8 mouse cellular contexts compared by ENCODE assay signal in the genomic region with DNA sequence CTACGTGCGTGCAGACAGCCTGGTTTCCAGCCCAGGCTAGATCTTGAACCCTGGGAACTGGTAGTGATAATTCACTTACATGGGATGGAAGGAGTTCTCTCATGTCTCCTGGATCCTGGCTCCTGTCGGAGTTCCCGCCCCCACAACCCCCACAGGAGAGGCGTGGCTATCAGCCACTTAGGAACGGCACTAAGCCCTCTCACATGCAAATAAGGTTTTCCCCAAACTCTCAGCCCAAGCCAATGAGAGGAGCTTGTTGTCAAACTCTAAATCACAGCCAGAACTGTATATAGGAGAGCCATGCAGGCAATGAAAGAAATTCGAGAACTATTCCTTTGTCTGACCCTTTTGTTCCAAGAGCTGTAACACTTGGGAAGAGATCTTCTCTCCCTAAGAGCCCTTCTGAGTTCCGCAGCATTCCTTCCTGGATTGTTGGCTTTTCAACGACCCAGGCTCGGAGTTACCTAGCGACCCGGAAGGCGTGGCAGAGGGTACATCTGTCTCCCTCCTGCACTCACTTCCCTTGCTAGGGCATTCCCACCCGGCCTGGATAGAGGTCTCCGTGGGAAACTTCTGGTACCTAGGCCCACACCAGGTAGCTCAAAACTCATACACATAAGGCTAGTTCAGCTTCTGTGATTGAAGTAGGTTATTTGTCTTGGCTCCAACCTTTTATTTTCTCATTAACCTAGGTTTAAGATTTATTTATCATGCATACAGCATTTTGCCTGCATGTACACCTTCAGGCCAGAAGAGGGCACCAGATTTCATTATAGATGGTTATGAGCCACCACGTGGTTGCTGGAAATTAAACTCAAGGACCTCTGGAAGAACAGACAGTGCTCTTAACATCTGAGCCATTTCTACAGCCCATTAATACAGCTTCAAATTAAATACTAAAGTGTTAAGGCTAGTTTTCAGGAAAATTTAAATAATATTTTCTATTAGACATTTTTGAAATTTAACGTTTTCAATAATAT. TPM values are rescaled to one million over a fixed set of nuclear protein-coding genes. Genes with fewer than 3 reads are reported as not detected.
DNase-seq lines count a peak whose midpoint lies in the region; ATAC-seq and TF ChIP-seq lines count a peak whose summit lies in the region.

No protein-coding gene starts in this region.

- ATAC-seq in liver, embryonic 12.5 days = no peak
- ATAC-seq in forebrain, embryonic 16.5 days = peak; percentile 75
- ATAC-seq in limb, embryonic 12.5 days (ENCODE audit: insufficient number of reproducible peaks, insufficient read depth, low FRiP score, low TSS enrichment, low read depth) = peak; percentile 79; the same call in 1 of the 2 replicates
- ATAC-seq in neural tube, embryonic 12.5 days (ENCODE audit: low FRiP score, low read depth) = peak; percentile 73
- no peak for ATAC-seq in monocyte, adult 5-6 weeks (replicated peaks; ENCODE audit: insufficient number of reproducible peaks, low FRiP score, low TSS enrichment, poor library complexity, severe bottlenecking)

- TF ChIP-seq CTCF in liver, adult 2 months (IDR thresholded peaks at IDR 0.05; ENCODE audit: low read depth, low read length) = no peak

- H3K4me1 ChIP-seq in liver, adult 2 months (ENCODE audit: control insufficient read depth, insufficient read depth, low read length) = no peaks in the 10 kb centered on the region
- H3K4me1 ChIP-seq in liver, embryonic 12.5 days = no peaks in the 10 kb centered on the region
- H3K4me1 ChIP-seq in forebrain, embryonic 16.5 days (replicated peaks; ENCODE audit: control insufficient read depth, insufficient read depth, low read length) = peaks cover 4% of the 10 kb centered on the region; the same call in 1 of the 2 replicates
- H3K4me1 ChIP-seq in limb, embryonic 12.5 days (replicated peaks) = no peaks in the 10 kb centered on the region
- 0 out of 2 replicates have a peak, but pooled peaks cover 2% of the 10 kb centered on the region for H3K4me1 ChIP-seq in neural tube, embryonic 12.5 days

- H3K27ac ChIP-seq in liver, adult 2 months (replicated peaks; ENCODE audit: insufficient read depth, low read depth, low read length) = no peak overlapping the region
- no peak overlapping the region for H3K27ac ChIP-seq in liver, embryonic 12.5 days
- no peak overlapping the region for H3K27ac ChIP-seq in forebrain, embryonic 16.5 days (ENCODE audit: low read length)
- no peak overlapping the region for H3K27ac ChIP-seq in limb, embryonic 12.5 days
- no peak overlapping the region for H3K27ac ChIP-seq in neural tube, embryonic 12.5 days

- no peak overlapping the region for H3K9ac ChIP-seq in liver, adult 2 months (ENCODE audit: low read depth, low read length)
- no peak overlapping the region for H3K9ac ChIP-seq in liver, embryonic 12.5 days
- H3K9ac ChIP-seq in forebrain, embryonic 16.5 days (replicated peaks; ENCODE audit: low read depth, low read length) = 0 out of 2 replicates have a peak overlapping the region, but pooled peaks have one; percentile 32
- H3K9ac ChIP-seq in limb, embryonic 12.5 days (replicated peaks) = no peak overlapping the region
- H3K9ac ChIP-seq in neural tube, embryonic 12.5 days = no peak overlapping the region

- no peak overlapping the region for H3K4me2 ChIP-seq in liver, embryonic 12.5 days
- H3K4me2 ChIP-seq in forebrain, embryonic 16.5 days (ENCODE audit: low read length) = peak overlapping the region; percentile 52
- H3K4me2 ChIP-seq in limb, embryonic 12.5 days = peak overlapping the region; percentile 50
- peak overlapping the region; percentile 55 for H3K4me2 ChIP-seq in neural tube, embryonic 12.5 days (replicated peaks)

- H3K9me3 ChIP-seq in liver, embryonic 12.5 days (replicated peaks) = no peaks in the 10 kb centered on the region
- H3K9me3 ChIP-seq in forebrain, embryonic 16.5 days (ENCODE audit: control insufficient read depth, low read length) = no peaks in the 10 kb centered on the region
- no peaks in the 10 kb centered on the region for H3K9me3 ChIP-seq in limb, embryonic 12.5 days
- no peaks in the 10 kb centered on the region for H3K9me3 ChIP-seq in neural tube, embryonic 12.5 days

- no peak overlapping the region for H3K4me3 ChIP-seq in liver, adult 2 months (ENCODE audit: insufficient read depth, low read depth, low read length)
- no peak overlapping the region for H3K4me3 ChIP-seq in liver, embryonic 12.5 days
- peak overlapping the region; percentile 29 for H3K4me3 ChIP-seq in forebrain, embryonic 16.5 days (replicated peaks; ENCODE audit: low read length)
- H3K4me3 ChIP-seq in limb, embryonic 12.5 days (replicated peaks) = peak overlapping the region; percentile 23
- H3K4me3 ChIP-seq in neural tube, embryonic 12.5 days = peak overlapping the region; percentile 24

- WGBS in liver, adult 2 months = 15% methylated on average over 17 of the region's 17 CpGs
- WGBS in liver, embryonic 12.5 days (ENCODE audit: insufficient replicate concordance) = 14% methylated on average over 17 of the region's 17 CpGs
- WGBS in forebrain, embryonic 16.5 days = 12% methylated on average over 17 of the region's 17 CpGs
- WGBS in limb, embryonic 12.5 days = 14% methylated on average over 17 of the region's 17 CpGs
- 11% methylated on average over 17 of the region's 17 CpGs for WGBS in neural tube, embryonic 12.5 days

- H3K27me3 ChIP-seq in liver, adult 2 months (ENCODE audit: control insufficient read depth, insufficient read depth, low read length) = no peaks in the 10 kb centered on the region
- H3K27me3 ChIP-seq in liver, embryonic 12.5 days (replicated peaks) = no peaks in the 10 kb centered on the region
- no peaks in the 10 kb centered on the region for H3K27me3 ChIP-seq in forebrain, embryonic 16.5 days (replicated peaks; ENCODE audit: control insufficient read depth, insufficient read depth, low read length)
- no peaks in the 10 kb centered on the region for H3K27me3 ChIP-seq in limb, embryonic 12.5 days
- no peaks in the 10 kb centered on the region for H3K27me3 ChIP-seq in neural tube, embryonic 12.5 days (replicated peaks)

- DNase-seq in liver, adult 2 months (ENCODE audit: extremely low read depth, low read depth, low spot score) = peak; percentile 28
- DNase-seq in gastrocnemius, adult 18-20 months (ENCODE audit: low spot score) = no peak
- no peak for DNase-seq in layer of hippocampus, adult 9-10 months (ENCODE audit: low spot score)

- H3K36me3 ChIP-seq in liver, adult 2 months (ENCODE audit: control insufficient read depth, insufficient read depth, low read length) = no peaks in the 10 kb centered on the region
- H3K36me3 ChIP-seq in liver, embryonic 12.5 days = no peaks in the 10 kb centered on the region
- H3K36me3 ChIP-seq in forebrain, embryonic 16.5 days (ENCODE audit: control insufficient read depth, insufficient read depth) = no peaks in the 10 kb centered on the region
- H3K36me3 ChIP-seq in limb, embryonic 12.5 days = no peaks in the 10 kb centered on the region
- no peaks in the 10 kb centered on the region for H3K36me3 ChIP-seq in neural tube, embryonic 12.5 days

- H3K79me2 ChIP-seq in liver, adult 2 months (ENCODE audit: control insufficient read depth, insufficient read depth, low read length) = no peaks in the 10 kb centered on the region

- TF ChIP-seq POLR2A in liver, adult 2 months (IDR thresholded peaks at IDR 0.05; ENCODE audit: extremely low read depth, insufficient read depth, low read length) = no peak

RNA-seq across cellular contexts. Expression of a gene that starts 46.3 kb away (rescaled TPM):
- total RNA-seq in liver, adult 2 months (2014; rRNA removed) = 0.09 and 0.13 TPM in 2 replicates
- 0.02 TPM in 1 of 2 replicates, not detected in the other for polyA plus RNA-seq in liver, adult 2 months (2012; rRNA removed)
- 2.2 and 3.9 TPM in 2 replicates for polyA plus RNA-seq in liver, embryonic 12.5 days (2016; fragmentation: Nextera tagmentation; extraction: Ambion mirVana)
- 15.5 and 17.8 TPM in 2 replicates for polyA plus RNA-seq in forebrain, embryonic 16.5 days (2015; fragmentation: Nextera tagmentation; extraction: Ambion mirVana)
- 12.1 and 12.5 TPM in 2 replicates for polyA plus RNA-seq in limb, embryonic 12.5 days (2016; fragmentation: Nextera tagmentation; extraction: Ambion mirVana)
- polyA plus RNA-seq in neural tube, embryonic 12.5 days (2016; fragmentation: Nextera tagmentation; extraction: Ambion mirVana) = 38.4 and 47.9 TPM in 2 replicates
- 1 to 10 TPM; 1.3 to 1.8 TPM for total RNA-seq in gastrocnemius, adult 18-20 months (2021)
- total RNA-seq in monocyte, adult 5-6 weeks (2017) = not detected in 3 replicates

Comparison
In these comparisons a context has a peak if more than half of its experiments do, and no peak if none do; other contexts are left out.
1. H3K4me3 ChIP-seq: peak in forebrain, embryonic 16.5 days (single experiment), limb, embryonic 12.5 days (single experiment) and neural tube, embryonic 12.5 days (single experiment); none in liver, adult 2 months (single experiment) and liver, embryonic 12.5 days (single experiment).
2. ATAC-seq: peak in forebrain, embryonic 16.5 days (single experiment), limb, embryonic 12.5 days (single experiment) and neural tube, embryonic 12.5 days (single experiment); none in liver, embryonic 12.5 days (single experiment) and monocyte, adult 5-6 weeks (single experiment).